Mouse (Mus musculus) neural tube, embryonic 12.5 days (tissue): ENCODE results near the gene C1ql4. TPM values are rescaled to one million over a fixed set of nuclear protein-coding genes. Genes with fewer than 3 reads are reported as not detected.

Experiments
- ATAC-seq: fragments of 200-750 bp; cut with Nextera tagmentation; 2 replicates; pipeline ENCODE4 v1.8.0; 2017; ENCODE audit warnings: low read depth, mild to moderate bottlenecking, moderate TSS enrichment, moderate library complexity; ENCODE audit not compliant: low FRiP score
- H3K27ac ChIP-seq: fragments of 300-500 bp; sonication (generic); 2 replicates; pipeline ENCODE4 v1.5.1; 2016
- H3K27me3 ChIP-seq: fragments of 300-500 bp; sonication (generic); replicated peaks from 2 replicates; pipeline ENCODE4 v1.6.1; 2016; ENCODE audit warnings: mild to moderate bottlenecking
- H3K36me3 ChIP-seq: fragments of 300-500 bp; sonication (generic); 2 replicates; pipeline ENCODE4 v1.6.1; 2016; ENCODE audit warnings: mild to moderate bottlenecking
- H3K4me1 ChIP-seq: fragments of 300-500 bp; sonication (generic); 2 replicates; pipeline ENCODE4 v1.6.1; 2016
- H3K4me2 ChIP-seq: fragments of 300-500 bp; sonication (generic); replicated peaks from 2 replicates; pipeline ENCODE4 v1.6.1; 2016; ENCODE audit warnings: mild to moderate bottlenecking
- H3K4me3 ChIP-seq: fragments of 300-500 bp; sonication (generic); 2 replicates; pipeline ENCODE4 v1.5.1; 2016
- H3K9ac ChIP-seq: fragments of 300-500 bp; sonication (generic); 2 replicates; pipeline ENCODE4 v1.6.1; 2016; ENCODE audit warnings: mild to moderate bottlenecking
- H3K9me3 ChIP-seq: fragments of 300-500 bp; sonication (generic); 2 replicates; pipeline ENCODE4 v1.6.1; 2016; ENCODE audit warnings: mild to moderate bottlenecking
- WGBS: fragments of 180-500 bp; shearing (Covaris S2); methylation state at CpG from one replicate; pipeline ENCODE4 v1.1.7; 2016; 5-methylcytosine and 5-hydroxymethylcytosine counted together
- microRNA-seq: library from miRNA; unstranded; fragments of <30 nt; microRNA quantifications from one replicate; pipeline ENCODE4, GENCODE M21; 2017
- polyA plus RNA-seq: library from polyadenylated mRNA; unstranded; fragments of >200 nt; fragmentation: Nextera tagmentation; extraction: Ambion mirVana; gene quantifications from 2 replicates; pipeline ENCODE4 v1.2.1, GENCODE M21; 2016

C1ql4 gene
- polyA plus RNA-seq, 1 experiment from 2014 or later, result 4.4 TPM

GRCm38 (mm10) chr15:99038797-99039196, 48.8 kb downstream of the C1ql4 start:
- Histone ChIP-seq H3K27ac (no peak overlapping the region), H3K4me2 (no peak overlapping the region), H3K9me3 (no peaks in the 10 kb centered on the region), H3K36me3 (peaks cover 29% of the 10 kb centered on the region), H3K4me3 (no peak overlapping the region), H3K27me3 (no peaks in the 10 kb centered on the region), H3K9ac (no peak overlapping the region), H3K4me1 (peaks cover 5% of the 10 kb centered on the region; the same call in 1 of the 2 replicates)
- 91% methylated on average over 5 of the region's 5 CpGs for whole genome bisulfite sequencing
- ATAC-seq, result no peak

- no peak overlapping the region for H3K4me3 ChIP-seq
- no peak for ATAC-seq
- no peaks in the 10 kb centered on the region for H3K9me3 ChIP-seq
- H3K27me3 ChIP-seq, result no peaks in the 10 kb centered on the region
- H3K9ac ChIP-seq, result no peak overlapping the region
- 97% methylated on average over 1 of the region's 1 CpGs for WGBS
- H3K27ac ChIP-seq, result no peak overlapping the region
- H3K4me1 ChIP-seq, result peaks cover 6% of the 10 kb centered on the region; the same call in 1 of the 2 replicates
- H3K4me2 ChIP-seq, result no peak overlapping the region
- peaks cover 29% of the 10 kb centered on the region for H3K36me3 ChIP-seq
These were observed 49.6 kb downstream of the C1ql4 start for GRCm38 (mm10) chr15:99038025-99038424.

GRCm38 (mm10) chr15:99036249-99036905, 51.2 kb downstream of the C1ql4 start:
- Histone ChIP-seq H3K9ac (no peak overlapping the region), H3K4me1 (peaks cover 13% of the 10 kb centered on the region), H3K4me2 (no peak overlapping the region), H3K27me3 (no peaks in the 10 kb centered on the region), H3K27ac (no peak overlapping the region), H3K4me3 (no peak overlapping the region), H3K9me3 (no peaks in the 10 kb centered on the region), H3K36me3 (peaks cover 29% of the 10 kb centered on the region)
- no peak for ATAC-seq
- WGBS, result 92% methylated on average over 8 of the region's 8 CpGs

- H3K4me2 ChIP-seq, result no peak overlapping the region
- WGBS, result 83% methylated on average over 4 of the region's 4 CpGs
- H3K9me3 ChIP-seq, result no peaks in the 10 kb centered on the region
- no peaks in the 10 kb centered on the region for H3K27me3 ChIP-seq
- no peak for ATAC-seq
- peaks cover 29% of the 10 kb centered on the region for H3K36me3 ChIP-seq
- no peak overlapping the region for H3K27ac ChIP-seq
- no peak overlapping the region for H3K4me3 ChIP-seq
- no peak overlapping the region for H3K9ac ChIP-seq
- H3K4me1 ChIP-seq, result peaks cover 11% of the 10 kb centered on the region
These were observed 52.2 kb downstream of the C1ql4 start for GRCm38 (mm10) chr15:99035431-99035830.

Small RNAs within 50 kb of the gene (microRNA-seq; reads per million reads assigned to microRNA genes)
- gene Mir6960, result 1.5 reads per million

Other genes with a start within 250 kb of the C1ql4 start
- gene Kmt2d, start 216.6 kb downstream of the C1ql4 start, polyA plus RNA-seq, result 10.4 and 12.3 TPM in 2 replicates
- gene Rhebl1, start 193.3 kb downstream of the C1ql4 start, polyA plus RNA-seq, result 27.8 and 27.9 TPM in 2 replicates
- gene Dhh, start 189.3 kb downstream of the C1ql4 start, polyA plus RNA-seq, result 1.6 and 1.9 TPM in 2 replicates
- gene Lmbr1l, start 169.6 kb downstream of the C1ql4 start, polyA plus RNA-seq, result 35.9 and 40.0 TPM in 2 replicates
- 1,299 and 1,329 TPM in 2 replicates for gene Tuba1b, start 153.3 kb downstream of the C1ql4 start, polyA plus RNA-seq
- not detected in 2 replicates for gene Gm49450, start 134.3 kb downstream of the C1ql4 start, polyA plus RNA-seq
- 10,701 and 10,796 TPM in 2 replicates for gene Tuba1a, start 134.1 kb downstream of the C1ql4 start, polyA plus RNA-seq
- gene Tuba1c, start 57.9 kb downstream of the C1ql4 start, polyA plus RNA-seq, result 62.0 and 64.6 TPM in 2 replicates
- gene Prph, start 32.6 kb downstream of the C1ql4 start, polyA plus RNA-seq, result 109 and 168 TPM in 2 replicates
- 24.2 and 25.8 TPM in 2 replicates for gene Troap, start 13.2 kb downstream of the C1ql4 start, polyA plus RNA-seq
- gene Dnajc22, start 5.4 kb upstream of the C1ql4 start, polyA plus RNA-seq, result 0.70 and 1.1 TPM in 2 replicates
- 70.9 and 71.5 TPM in 2 replicates for gene Spats2, start 38.1 kb upstream of the C1ql4 start, polyA plus RNA-seq
- gene Kcnh3, start 137.0 kb upstream of the C1ql4 start, polyA plus RNA-seq, result 0.51 and 0.57 TPM in 2 replicates
- gene Mcrs1, start 164.1 kb upstream of the C1ql4 start, polyA plus RNA-seq, result 187 and 191 TPM in 2 replicates
- 77.0 and 80.6 TPM in 2 replicates for gene Prpf40b, start 207.3 kb upstream of the C1ql4 start, polyA plus RNA-seq
- gene Fam186b, start 208.1 kb upstream of the C1ql4 start, polyA plus RNA-seq, result 0.51 and 0.56 TPM in 2 replicates